Comparison of ENCODE assay signal across 20 mouse cellular contexts in the genomic region with DNA sequence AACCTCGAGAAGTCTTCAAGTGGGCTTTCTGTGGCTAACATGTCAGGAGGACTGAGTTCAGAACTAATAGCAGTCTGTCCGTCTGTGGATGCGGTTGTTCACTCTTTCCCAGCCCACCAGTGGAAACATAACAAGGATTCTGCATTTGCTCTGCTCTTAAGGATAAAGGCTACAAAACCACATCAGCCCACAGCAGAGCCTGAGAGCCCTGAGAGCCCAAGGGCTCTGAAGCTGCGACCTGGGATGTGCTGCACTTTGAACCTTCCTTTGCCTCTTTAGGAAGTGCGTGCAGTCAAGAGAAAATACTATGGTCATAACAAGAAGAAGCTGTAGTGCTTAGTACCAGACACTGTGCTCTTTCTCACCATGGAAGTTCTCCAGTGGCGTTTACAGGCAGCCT. TPM values are rescaled to one million over a fixed set of nuclear protein-coding genes. Genes with fewer than 3 reads are reported as not detected.
"Had no signal": no experiment of that assay in that cellular context is flagged by ENCODE, and none has a peak within 500 bp of the region (broad histone marks: within the 10 kb centered on the region; RNA-seq: fewer than 3 reads in every experiment).

No protein-coding gene starts in this region.

- H3K36me3 ChIP-seq: midbrain, embryonic 10.5 days; midbrain, embryonic 13.5 days; neural tube, embryonic 13.5 days; neural tube, embryonic 15.5 days had no signal

- H3K9ac ChIP-seq: lung, embryonic 14.5 days; midbrain, embryonic 13.5 days; neural tube, embryonic 13.5 days; neural tube, embryonic 15.5 days had no signal

- H3K9me3 ChIP-seq: midbrain, embryonic 10.5 days; midbrain, embryonic 13.5 days; neural tube, embryonic 13.5 days; neural tube, embryonic 15.5 days had no signal

- ATAC-seq: midbrain, embryonic 13.5 days; midbrain, embryonic 16.5 days had no signal

- H3K27ac ChIP-seq: midbrain, embryonic 10.5 days; midbrain, embryonic 13.5 days; neural tube, embryonic 13.5 days; neural tube, embryonic 15.5 days had no signal

- H3K4me2 ChIP-seq: lung, embryonic 14.5 days; midbrain, embryonic 13.5 days; neural tube, embryonic 13.5 days; neural tube, embryonic 15.5 days had no signal

- DNase-seq: lung, adult 18-20 months; lung, embryonic 14.5 days; lung, postnatal 10 days; lung, postnatal 4 days; retina, postnatal 1 day; right cerebral cortex, adult 18-20 months; right cerebral cortex, postnatal 25 days; right cerebral cortex, postnatal 4 days; spleen, adult 18-20 months; thymus, adult 18-20 months; thymus, postnatal 14 days; thymus, postnatal 36 days had no signal

- H3K4me3 ChIP-seq: midbrain, embryonic 10.5 days; midbrain, embryonic 13.5 days; myocyte; neural tube, embryonic 13.5 days; neural tube, embryonic 15.5 days had no signal

- H3K4me1 ChIP-seq: midbrain, embryonic 13.5 days; neural tube, embryonic 13.5 days; neural tube, embryonic 15.5 days had no signal

RNA-seq across cellular contexts. Expression of a gene that starts 7.3 kb away (rescaled TPM):
- total RNA-seq: megakaryocyte, adult 5-6 weeks; megakaryocyte-erythroid progenitor cell, adult 5-6 weeks had no signal
